Mouse (Mus musculus): ENCODE measurements around the gene Tmem236. TPM values are rescaled to one million over a fixed set of nuclear protein-coding genes. Genes with fewer than 3 reads are reported as not detected.

The Tmem236 gene
- total RNA-seq, 2 experiments from 2014 or later: 0.11 to 0.57 TPM

- intact Hi-C loops (cut with DNase I; ENCODE audit: low total_unique reads): no loop called here
- DNase-seq: peak; percentile 25
These were observed 63.4 kb downstream of the Tmem236 start for GRCm38 (mm10) chr2:14237723-14238122.

- no peak for DNase-seq
- intact Hi-C loops (cut with DNase I; ENCODE audit: low total_unique reads): no loop called here
These were observed 64.8 kb downstream of the Tmem236 start for GRCm38 (mm10) chr2:14239151-14239550.

- intact Hi-C loops (cut with DNase I; ENCODE audit: low total_unique reads): no loop called here
- no peak for DNase-seq
These were observed 69.8 kb downstream of the Tmem236 start for GRCm38 (mm10) chr2:14244157-14244556.

- intact Hi-C loops (cut with DNase I; ENCODE audit: low total_unique reads): no loop called here
These were observed 70.3 kb downstream of the Tmem236 start for GRCm38 (mm10) chr2:14244668-14245067.

GRCm38 (mm10) chr2:14249839-14250564 is 75.7 kb downstream of the Tmem236 start:
- intact Hi-C loops (cut with DNase I; ENCODE audit: low total_unique reads): no loop called here
- no peak for DNase-seq

More at GRCm38 (mm10) chr2:14244668-14245067, 70.3 kb downstream of the Tmem236 start:
- DNase-seq: no peak

- intact Hi-C loops (cut with DNase I; ENCODE audit: low total_unique reads): no loop called here
- no peak for DNase-seq
These were observed 77.6 kb downstream of the Tmem236 start for GRCm38 (mm10) chr2:14251938-14252337.

GRCm38 (mm10) chr2:14258345-14258850 is 84.1 kb downstream of the Tmem236 start:
- intact Hi-C loops (cut with DNase I; ENCODE audit: low total_unique reads): no loop called here
- no peak for DNase-seq

GRCm38 (mm10) chr2:14262090-14262489 is 87.8 kb downstream of the Tmem236 start:
- no peak for DNase-seq
- intact Hi-C loops (cut with DNase I; ENCODE audit: low total_unique reads): no loop called here

GRCm38 (mm10) chr2:14269160-14269559 is 94.8 kb downstream of the Tmem236 start:
- DNase-seq: no peak
- intact Hi-C loops (cut with DNase I; ENCODE audit: low total_unique reads): no loop called here

Small RNA genes lying within 50 kb of the gene (microRNA-seq; reads per million reads assigned to microRNA genes)
- 19.8 to 39.6 reads per million in 2 experiments for gene Mir511

Other genes starting within 250 kb of the Tmem236 start
- 100 to 1,000 TPM; 321 to 334 TPM for gene Hacd1, start 118.4 kb upstream of the Tmem236 start, total RNA-seq (2021)
- 10 to 100 TPM; 23.2 to 25.3 TPM for gene Stam, start 100.4 kb upstream of the Tmem236 start, total RNA-seq (2021)
- 10 to 100 TPM; 25.7 to 26.4 TPM for gene Mrc1, start 54.9 kb downstream of the Tmem236 start, total RNA-seq (2021)
- under 1 TPM; 0.62 to 0.78 TPM for gene Slc39a12, start 213.8 kb downstream of the Tmem236 start, total RNA-seq (2021)

Data from gastrocnemius, postnatal 14 days (tissue).